Mouse (Mus musculus): ENCODE measurements at regions not wholly inside any gene's neighbourhood (a gene's known extent, or its start where the extent isn't known, plus 50 kb on each side); places are given as distances from the start of the nearest gene placed in this dataset.
A peak's percentile ranks its signal among the peaks of the same experiment; 100 is the strongest.

- DNase-seq (ENCODE audit: low read depth), result no peak
Measured at GRCm38 (mm10) chr14:123219590-123219989, 235.8 kb upstream of the Tmtc4 start.

- DNase-seq (ENCODE audit: low read depth), result no peak
Measured at GRCm38 (mm10) chr14:123210241-123210640, 226.4 kb upstream of the Tmtc4 start.

- DNase-seq (ENCODE audit: low read depth), result no peak
Measured at GRCm38 (mm10) chr14:123202848-123203247, 219.0 kb upstream of the Tmtc4 start.

- peak; percentile 69 for DNase-seq (ENCODE audit: low read depth)
Measured at GRCm38 (mm10) chr14:123202313-123202712, 218.5 kb upstream of the Tmtc4 start.

GRCm38 (mm10) chr14:123201426-123202274, 217.8 kb upstream of the Tmtc4 start:
- DNase-seq (ENCODE audit: low read depth), result peak; percentile 88

- DNase-seq (ENCODE audit: low read depth), result peak; percentile 35
Measured at GRCm38 (mm10) chr14:123199111-123199510, 215.3 kb upstream of the Tmtc4 start.

- DNase-seq (ENCODE audit: low read depth), result no peak
Measured at GRCm38 (mm10) chr14:123192574-123192973, 208.7 kb upstream of the Tmtc4 start.

- DNase-seq (ENCODE audit: low read depth), result no peak
Measured at GRCm38 (mm10) chr14:123190729-123191128, 206.9 kb upstream of the Tmtc4 start.

- no peak for DNase-seq (ENCODE audit: low read depth)
Measured at GRCm38 (mm10) chr14:123187270-123188058, 203.6 kb upstream of the Tmtc4 start.

GRCm38 (mm10) chr14:123173183-123173582, 189.3 kb upstream of the Tmtc4 start:
- DNase-seq (ENCODE audit: low read depth), result peak; percentile 95

GRCm38 (mm10) chr14:123171865-123172264, 188.0 kb upstream of the Tmtc4 start:
- DNase-seq (ENCODE audit: low read depth), result no peak

- DNase-seq (ENCODE audit: low read depth), result no peak
Measured at GRCm38 (mm10) chr14:123163842-123164241, 180.0 kb upstream of the Tmtc4 start.

GRCm38 (mm10) chr14:123143489-123144046, 159.7 kb upstream of the Tmtc4 start:
- no peak for DNase-seq (ENCODE audit: low read depth)

- peak; percentile 67 for DNase-seq (ENCODE audit: low read depth)
Measured at GRCm38 (mm10) chr14:123138743-123139705, 155.2 kb upstream of the Tmtc4 start.

- DNase-seq (ENCODE audit: low read depth), result no peak
Measured at GRCm38 (mm10) chr14:123133979-123134378, 150.1 kb upstream of the Tmtc4 start.

- no peak for DNase-seq (ENCODE audit: low read depth)
Measured at GRCm38 (mm10) chr14:123120361-123120760, 136.5 kb upstream of the Tmtc4 start.

GRCm38 (mm10) chr14:123116337-123116736, 132.5 kb upstream of the Tmtc4 start:
- no peak for DNase-seq (ENCODE audit: low read depth)

- no peak for DNase-seq (ENCODE audit: low read depth)
Measured at GRCm38 (mm10) chr14:123110533-123110932, 126.7 kb upstream of the Tmtc4 start.

- no peak for DNase-seq (ENCODE audit: low read depth)
Measured at GRCm38 (mm10) chr14:123100371-123100770, 116.5 kb upstream of the Tmtc4 start.

- no peak for DNase-seq (ENCODE audit: low read depth)
Measured at GRCm38 (mm10) chr14:123096086-123096485, 112.3 kb upstream of the Tmtc4 start.

- DNase-seq (ENCODE audit: low read depth), result peak; percentile 44
Measured at GRCm38 (mm10) chr14:123082065-123082464, 98.2 kb upstream of the Tmtc4 start.
